Mouse (Mus musculus) megakaryocyte, embryonic 14.5 days (primary cell): Measurements from ENCODE around the gene Cltb. TPM values are rescaled to one million over a fixed set of nuclear protein-coding genes. Genes with fewer than 3 reads are reported as not detected.

Source experiments
- H3K27me3 ChIP-seq: replicated peaks from 2 replicates; pipeline ENCODE3; 2012; ENCODE audit warnings: inconsistent platforms
- H3K36me3 ChIP-seq: replicated peaks from 2 replicates; pipeline ENCODE3; 2012; ENCODE audit warnings: low read length, inconsistent platforms, mixed read lengths
- H3K4me1 ChIP-seq: 2 replicates; pipeline ENCODE4 v1.6.1; 2012; ENCODE audit warnings: inconsistent platforms
- H3K4me3 ChIP-seq: replicated peaks from 2 replicates; pipeline ENCODE3; 2012; ENCODE audit warnings: moderate library complexity, mild to moderate bottlenecking, inconsistent platforms
- H3K9me3 ChIP-seq: 2 replicates; pipeline ENCODE4 v1.6.1; 2012; ENCODE audit warnings: inconsistent platforms
- FLI1 ChIP-seq: IDR thresholded peaks from 2 replicates; pipeline ENCODE4 v1.6.1; 2012; ENCODE audit warnings: low read length, inconsistent platforms, mixed read lengths
- GATA1 ChIP-seq: IDR thresholded peaks from 3 replicates; pipeline ENCODE4 v1.6.1; 2012; ENCODE audit warnings: mixed read lengths, low read length, inconsistent platforms, borderline replicate concordance
- polyA plus RNA-seq: library from polyadenylated mRNA; stranded (reverse); fragments of >175 nt; gene quantifications from 2 replicates; pipeline ENCODE4 v1.2.3, GENCODE M21; 2012; ENCODE audit warnings: low replicate concordance; ENCODE audit not compliant: insufficient read depth

Cltb gene
- polyA plus RNA-seq, 1 experiment: 72.4 TPM

DNA sequence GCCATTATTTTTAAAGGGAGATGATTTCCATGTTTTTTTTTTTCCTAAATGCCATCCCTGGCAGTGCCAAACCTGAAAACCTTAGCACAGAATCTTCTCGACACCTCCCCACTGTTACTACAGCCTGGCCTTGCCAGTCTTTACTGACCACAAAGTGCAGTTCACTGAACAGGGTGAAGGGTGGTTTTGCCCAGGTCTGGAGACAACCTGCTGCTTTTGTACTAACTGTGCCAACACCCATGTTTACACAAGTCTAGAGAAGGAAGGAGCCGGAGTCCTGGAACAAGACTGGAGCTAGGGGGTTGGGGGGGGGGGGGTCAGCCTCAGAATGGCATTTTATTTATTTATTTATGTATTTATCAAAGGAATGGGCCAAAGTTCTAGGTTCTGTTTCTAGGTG, 29.8 kb downstream of the Cltb start:
- H3K4me3 ChIP-seq: no peak overlapping the region
- no peaks in the 10 kb centered on the region for H3K9me3 ChIP-seq
- H3K4me1 ChIP-seq: peaks cover 31% of the 10 kb centered on the region
- TF ChIP-seq GATA1 (no peak), FLI1 (no peak)
- no peaks in the 10 kb centered on the region for H3K27me3 ChIP-seq
- peaks cover 98% of the 10 kb centered on the region for H3K36me3 ChIP-seq

DNA sequence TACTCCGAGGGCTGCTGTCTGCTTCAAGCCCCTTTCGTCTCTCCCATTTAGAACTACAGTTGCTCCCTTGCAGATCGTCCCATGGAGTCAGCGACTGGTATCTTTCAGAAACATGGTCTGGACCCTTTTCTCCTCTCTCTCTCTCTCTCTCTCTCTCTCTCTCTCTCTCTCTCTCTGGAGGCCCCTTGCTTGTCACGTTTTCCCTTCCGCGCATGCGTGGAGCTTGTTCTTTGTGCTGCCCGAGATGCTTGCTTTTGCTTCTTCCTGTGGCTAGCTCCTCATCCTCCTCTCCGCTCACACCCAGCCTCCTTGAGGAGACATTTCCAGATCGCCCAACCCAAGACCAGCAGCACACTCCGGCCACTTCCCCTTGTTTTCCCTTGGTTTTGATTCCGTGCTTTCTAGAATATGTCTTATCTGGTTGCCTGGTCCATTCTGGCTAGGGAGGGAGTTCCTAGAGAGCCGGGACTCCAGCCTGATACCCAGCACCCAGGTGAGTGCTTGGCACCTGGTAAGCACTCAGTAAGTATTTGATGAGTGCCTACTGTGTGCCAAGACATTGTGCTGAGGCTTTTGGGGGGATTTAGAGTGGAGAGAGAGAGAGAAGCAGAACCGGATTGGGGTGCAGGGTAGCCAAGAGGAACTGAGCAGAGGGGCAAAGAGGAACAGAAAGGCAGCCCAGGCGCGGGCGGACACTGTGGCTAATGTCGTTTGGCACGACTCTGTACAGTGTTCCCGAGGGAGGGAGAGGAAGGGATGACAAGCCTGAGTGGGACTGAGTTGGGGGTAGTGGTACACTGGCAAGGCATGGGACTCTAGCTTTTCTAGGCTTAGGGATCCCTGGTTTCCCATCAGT, 33.3 kb downstream of the Cltb start:
- TF ChIP-seq FLI1 (no peak), GATA1 (no peak)

DNA sequence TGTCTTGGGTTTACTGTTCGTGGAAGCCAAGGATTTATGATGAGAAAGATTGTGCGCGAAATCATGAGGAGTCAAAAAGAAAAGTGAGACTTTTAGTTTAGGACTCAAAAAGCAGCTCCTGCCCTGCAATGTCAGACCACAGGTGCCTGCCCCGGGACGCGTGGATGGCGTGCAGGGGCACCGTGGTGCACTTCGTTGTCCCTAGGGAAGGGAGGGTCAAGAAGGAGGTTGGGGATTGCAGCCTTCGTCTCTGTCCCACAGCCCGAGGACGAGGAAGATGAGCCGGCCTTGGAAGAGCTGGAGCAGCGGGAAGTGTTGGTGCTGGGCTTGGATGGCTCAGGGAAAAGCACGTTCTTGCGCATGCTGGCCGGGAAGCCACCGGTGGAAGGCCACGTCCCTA, 35.7 kb downstream of the Cltb start:
- H3K27me3 ChIP-seq: no peaks in the 10 kb centered on the region
- TF ChIP-seq FLI1 (no peak), GATA1 (no peak)
- H3K9me3 ChIP-seq: no peaks in the 10 kb centered on the region
- H3K36me3 ChIP-seq: peaks cover 44% of the 10 kb centered on the region
- peaks cover 58% of the 10 kb centered on the region for H3K4me1 ChIP-seq
- peak overlapping the region; percentile 97 for H3K4me3 ChIP-seq

More for the DNA sequence above, 33.3 kb downstream of the Cltb start:
- Histone ChIP-seq H3K4me3 (peak overlapping the region; percentile 28), H3K9me3 (no peaks in the 10 kb centered on the region), H3K36me3 (peaks cover 67% of the 10 kb centered on the region), H3K4me1 (peaks cover 55% of the 10 kb centered on the region), H3K27me3 (no peaks in the 10 kb centered on the region)

DNA sequence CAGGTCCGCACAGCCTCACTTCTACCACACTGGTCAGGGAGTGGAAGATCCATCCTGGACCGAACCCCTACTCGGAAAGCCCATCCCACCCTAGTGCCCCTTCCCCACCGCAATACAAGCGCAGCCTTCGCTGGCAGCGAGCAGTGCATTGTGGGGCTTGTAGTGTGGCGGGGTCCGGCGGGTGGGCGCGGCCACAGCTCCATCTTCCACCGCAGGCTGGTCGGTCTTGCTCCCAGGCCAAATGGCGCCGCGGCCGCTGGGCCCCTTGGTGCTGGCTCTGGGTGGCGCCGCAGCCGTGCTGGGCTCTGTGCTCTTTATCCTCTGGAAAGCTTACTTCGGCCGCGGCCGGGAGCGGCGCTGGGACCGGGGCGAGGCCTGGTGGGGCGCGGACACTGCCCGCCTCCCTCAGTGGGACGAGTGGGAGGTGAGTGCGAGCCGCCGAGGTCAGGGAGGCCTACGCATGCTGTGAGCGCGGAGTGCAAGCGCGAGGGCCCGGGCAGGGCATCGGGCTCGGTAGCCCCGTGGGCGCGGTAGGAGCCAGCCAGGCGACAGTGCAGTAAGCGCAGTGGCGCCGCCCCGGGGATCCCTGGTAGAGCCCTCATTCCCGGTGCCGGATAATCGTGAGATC, 36.2 kb downstream of the Cltb start, which contains the start of gene Arl10:
Arl10 (plus strand) TSS at position 162 of the 628 bp plus-strand sequence.
- no peaks in the 10 kb centered on the region for H3K9me3 ChIP-seq
- no peak for TF ChIP-seq GATA1
- TF ChIP-seq FLI1: no peak
- H3K36me3 ChIP-seq: peaks cover 39% of the 10 kb centered on the region
- H3K4me3 ChIP-seq: peak within 1 kb of the TSS; percentile 97
- H3K4me1 ChIP-seq: peaks cover 60% of the 10 kb centered on the region
- H3K27me3 ChIP-seq: no peaks in the 10 kb centered on the region

DNA sequence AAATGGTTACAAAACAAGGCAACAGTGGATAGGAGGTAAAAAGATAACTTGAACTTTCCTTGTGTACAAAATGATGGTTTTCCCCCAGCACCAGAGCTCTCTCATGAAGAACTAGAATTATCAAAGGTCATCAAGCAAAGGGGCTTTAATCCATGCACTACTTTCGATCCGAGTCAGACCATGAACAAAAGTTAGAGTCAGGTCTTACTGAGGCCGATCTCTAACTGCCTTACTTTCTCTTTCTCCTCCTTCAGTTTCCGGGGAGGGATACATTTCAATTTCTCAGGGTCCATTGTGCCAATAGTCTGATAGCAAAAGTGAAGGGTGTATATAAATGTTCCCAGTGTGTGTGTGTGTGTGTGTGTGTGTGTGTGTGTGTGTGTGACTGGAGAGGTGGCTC, 38.5 kb downstream of the Cltb start:
- H3K4me1 ChIP-seq: peaks cover 67% of the 10 kb centered on the region
- TF ChIP-seq FLI1 (no peak), GATA1 (no peak)
- no peaks in the 10 kb centered on the region for H3K9me3 ChIP-seq
- H3K36me3 ChIP-seq: peaks cover 15% of the 10 kb centered on the region
- no peaks in the 10 kb centered on the region for H3K27me3 ChIP-seq
- H3K4me3 ChIP-seq: no peak overlapping the region

DNA sequence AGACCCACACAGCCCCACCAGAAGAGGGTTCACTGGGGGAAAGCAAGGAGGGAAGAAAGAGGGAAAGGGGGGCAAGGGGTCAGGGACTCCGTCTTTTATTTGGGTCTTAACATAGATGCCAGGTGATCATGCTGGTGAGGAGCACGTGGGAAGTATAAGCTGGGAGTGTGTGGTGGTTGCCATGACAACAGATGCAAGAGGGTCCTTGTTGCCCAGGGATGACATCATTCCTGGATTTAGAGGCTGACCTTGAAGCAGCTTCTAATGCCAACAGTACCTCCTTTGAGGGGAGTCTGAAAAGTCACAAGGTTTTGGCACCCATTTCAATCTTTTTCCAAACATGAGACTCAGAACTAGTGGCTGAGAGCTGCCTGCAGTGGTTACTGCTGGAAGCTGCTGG, 39.5 kb downstream of the Cltb start:
- H3K9me3 ChIP-seq: no peaks in the 10 kb centered on the region
- H3K4me3 ChIP-seq: no peak overlapping the region
- TF ChIP-seq GATA1: no peak
- no peak for TF ChIP-seq FLI1
- H3K4me1 ChIP-seq: peaks cover 68% of the 10 kb centered on the region
- peaks cover 6% of the 10 kb centered on the region for H3K36me3 ChIP-seq
- H3K27me3 ChIP-seq: no peaks in the 10 kb centered on the region

DNA sequence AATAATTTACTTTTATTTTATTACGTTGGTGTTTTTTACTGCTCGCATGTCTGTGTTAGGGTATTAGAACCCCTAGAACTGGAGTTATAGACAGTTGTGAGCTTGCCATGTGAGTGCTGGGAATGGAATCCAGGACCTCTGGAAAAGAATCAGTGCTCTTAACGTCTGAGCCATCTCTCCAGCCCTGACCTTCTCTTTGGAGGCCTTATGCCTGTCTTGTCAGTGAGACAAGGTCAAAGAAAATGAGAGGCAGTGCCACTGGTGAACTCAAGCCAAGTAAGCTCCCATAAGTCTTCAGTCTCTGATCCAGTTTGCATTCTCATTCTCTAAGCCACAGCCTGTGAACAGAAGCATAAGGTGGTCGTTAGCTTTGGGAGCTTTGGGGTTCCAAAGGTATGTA, 40.4 kb downstream of the Cltb start:
- H3K27me3 ChIP-seq: no peaks in the 10 kb centered on the region

DNA sequence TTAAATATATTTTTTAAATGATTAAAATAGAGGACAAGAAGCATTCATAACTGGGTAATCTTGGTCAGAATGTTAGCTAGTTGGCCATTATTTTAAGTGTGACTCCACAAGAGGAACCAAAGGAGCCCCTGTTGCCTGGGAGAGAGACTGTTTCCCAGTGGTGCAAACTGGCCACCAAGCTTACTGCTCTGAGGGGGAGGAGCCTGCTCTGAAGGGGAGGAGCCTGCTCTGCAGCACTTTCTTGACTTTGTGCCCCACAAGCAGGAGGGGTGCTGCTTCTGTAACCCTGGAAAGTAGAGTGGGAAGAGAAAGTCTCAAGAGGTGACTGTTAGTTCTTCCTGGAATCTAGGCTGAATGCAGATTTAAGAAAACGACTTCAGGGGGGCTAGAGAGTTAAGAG, 41.9 kb downstream of the Cltb start:
- no peaks in the 10 kb centered on the region for H3K9me3 ChIP-seq
- H3K4me3 ChIP-seq: no peak overlapping the region
- TF ChIP-seq FLI1: no peak
- no peak for TF ChIP-seq GATA1
- no peaks in the 10 kb centered on the region for H3K27me3 ChIP-seq
- peaks cover 62% of the 10 kb centered on the region for H3K4me1 ChIP-seq
- H3K36me3 ChIP-seq: no peaks in the 10 kb centered on the region

More for the DNA sequence above, 40.4 kb downstream of the Cltb start:
- Histone ChIP-seq H3K4me3 (no peak overlapping the region), H3K9me3 (no peaks in the 10 kb centered on the region), H3K4me1 (peaks cover 68% of the 10 kb centered on the region), H3K36me3 (no peaks in the 10 kb centered on the region)
- TF ChIP-seq FLI1 (no peak), GATA1 (no peak)

DNA sequence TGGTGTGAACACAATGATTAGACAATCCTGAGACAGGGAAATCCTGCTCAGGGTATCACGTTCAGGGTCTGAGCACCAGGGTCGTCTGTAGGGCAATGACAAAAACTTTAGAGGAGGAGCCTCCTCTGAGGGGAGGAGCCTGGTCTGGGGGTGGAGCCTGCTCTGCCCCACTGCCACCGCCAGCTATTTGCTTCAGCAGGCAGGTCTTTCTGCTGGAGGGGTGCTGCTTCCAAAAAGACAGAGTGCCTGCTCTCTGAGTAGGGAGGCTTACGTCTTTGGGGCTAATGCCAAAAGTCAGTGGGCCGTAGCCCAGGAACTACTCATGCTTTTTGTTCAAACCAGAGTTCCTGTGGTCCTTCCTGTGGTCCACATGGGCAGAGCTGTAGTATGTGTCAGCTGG, 42.8 kb downstream of the Cltb start:
- Histone ChIP-seq H3K36me3 (peaks cover 4% of the 10 kb centered on the region), H3K4me3 (no peak overlapping the region), H3K9me3 (no peaks in the 10 kb centered on the region), H3K4me1 (peaks cover 69% of the 10 kb centered on the region), H3K27me3 (no peaks in the 10 kb centered on the region)
- no peak for TF ChIP-seq FLI1
- no peak for TF ChIP-seq GATA1

DNA sequence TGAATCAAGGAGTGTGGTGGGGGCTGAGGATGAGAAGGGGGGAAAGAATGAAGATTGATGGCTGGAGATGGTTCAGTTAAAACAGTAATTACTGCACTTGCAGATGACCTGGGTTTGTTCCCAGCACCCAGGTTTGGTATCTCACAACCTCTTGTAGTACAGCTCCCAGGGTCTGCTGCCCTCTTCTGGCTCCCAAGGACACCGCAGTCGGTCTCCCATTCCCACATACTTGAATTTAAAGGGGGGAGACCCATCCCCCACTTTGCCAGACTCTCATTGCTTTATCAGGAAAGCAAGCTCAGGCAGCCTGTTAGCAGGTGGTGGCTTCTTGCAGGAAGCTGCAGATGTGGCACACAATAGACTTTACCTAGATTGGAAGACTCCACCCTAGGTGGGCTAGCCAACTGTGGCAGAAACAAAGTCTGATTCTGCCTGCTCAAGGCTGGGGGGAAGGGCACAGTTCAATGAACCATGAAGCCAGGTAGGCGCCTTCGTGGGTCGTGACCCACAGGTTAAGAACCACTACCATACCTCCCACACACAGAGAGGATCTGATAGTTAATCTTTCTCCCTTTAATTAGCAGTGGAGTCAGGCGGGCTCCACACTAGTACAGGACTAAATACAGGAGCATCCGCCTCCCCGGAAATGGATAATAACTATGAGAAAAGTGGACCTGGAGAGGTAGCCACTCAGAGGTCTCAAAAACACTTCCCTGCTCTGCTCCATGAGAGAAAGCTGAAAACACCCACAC, 45.4 kb downstream of the Cltb start:
- Histone ChIP-seq H3K4me1 (peaks cover 85% of the 10 kb centered on the region), H3K27me3 (no peaks in the 10 kb centered on the region), H3K36me3 (peaks cover 29% of the 10 kb centered on the region), H3K4me3 (peak overlapping the region; percentile 91), H3K9me3 (no peaks in the 10 kb centered on the region)
- TF ChIP-seq GATA1 (no peak), FLI1 (no peak)
